Mouse (Mus musculus) urinary bladder, postnatal 4 days (tissue): ENCODE results near the gene Qpctl.
A peak's percentile ranks its signal among the peaks of the same experiment; 100 is the strongest.
"Not testable (repeated sequence)": the region's sequence is repeated elsewhere in the genome, so short reads cannot be mapped to it uniquely, and the experiment has no call there.

Experiments
- DNase-seq, 2 experiments: peaks; one replicate each; pipeline ENCODE4 v3.0.0; 2021 to 2022; ENCODE audit warnings: low spot score in 2 of 2

The Qpctl gene

GRCm38 (mm10) chr7:19164189-19164588 lies 15.1 kb upstream of the Qpctl start:
- DNase-seq, result no peak

DNA sequence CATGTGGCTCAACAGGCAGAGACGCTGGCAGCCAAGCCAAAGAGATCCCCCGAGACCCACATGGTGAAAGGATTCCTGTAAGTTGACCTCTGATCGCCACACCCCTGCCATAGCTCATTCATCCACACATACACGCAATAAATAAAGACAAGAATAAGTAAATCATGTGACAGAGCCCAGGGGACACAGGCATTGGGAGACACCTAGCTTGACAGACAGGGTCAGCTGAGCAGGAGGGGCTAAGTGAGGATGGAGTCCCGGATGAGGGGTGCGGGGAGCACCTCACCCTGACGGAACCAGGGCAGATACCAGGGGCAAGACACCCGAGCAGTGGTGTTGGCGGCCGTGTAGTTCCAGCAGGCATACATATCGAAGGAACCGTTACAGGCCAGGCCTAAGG lies 14.7 kb upstream of the Qpctl start:
- DNase-seq, result no peak

DNA sequence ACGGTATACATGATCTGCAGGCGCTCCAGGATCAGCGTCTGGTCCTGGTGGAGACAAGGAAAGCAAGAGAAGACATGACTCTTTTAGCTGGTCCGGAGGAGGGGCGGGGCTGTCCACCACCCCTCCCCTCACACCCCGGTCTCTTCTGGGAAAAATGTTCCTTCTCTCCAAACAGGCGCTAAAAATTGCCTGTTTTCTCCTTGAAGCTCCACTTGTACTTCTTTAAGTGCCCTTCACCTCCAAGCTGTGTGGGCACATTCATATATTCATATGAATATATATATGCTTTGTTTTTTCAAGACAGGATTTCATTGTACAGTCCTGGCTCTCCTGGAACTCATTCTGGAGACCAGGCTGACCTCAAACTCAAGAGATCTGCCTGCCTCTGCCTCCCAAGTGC lies 13.8 kb upstream of the Qpctl start:
- no peak for DNase-seq

DNA sequence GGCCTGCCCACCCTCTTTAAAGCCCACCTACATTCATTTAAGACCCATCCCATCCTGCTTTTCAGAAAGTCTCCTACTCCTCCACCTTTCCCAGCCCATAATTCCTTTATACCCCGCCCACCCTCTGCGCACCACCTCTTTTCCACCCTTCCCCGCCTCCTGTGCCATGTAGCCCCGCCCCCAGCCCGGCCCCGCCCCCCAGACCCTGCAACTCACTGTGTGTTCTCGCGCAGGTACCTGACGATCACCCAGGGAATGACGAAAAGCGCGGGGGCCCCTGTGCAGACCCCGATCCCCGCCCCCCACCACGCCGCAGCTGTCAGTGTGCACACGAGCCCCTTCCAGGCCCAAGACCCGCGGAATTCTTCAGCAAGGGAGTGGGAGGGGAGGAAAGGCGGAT lies 11.0 kb upstream of the Qpctl start:
- no peak for DNase-seq

DNA sequence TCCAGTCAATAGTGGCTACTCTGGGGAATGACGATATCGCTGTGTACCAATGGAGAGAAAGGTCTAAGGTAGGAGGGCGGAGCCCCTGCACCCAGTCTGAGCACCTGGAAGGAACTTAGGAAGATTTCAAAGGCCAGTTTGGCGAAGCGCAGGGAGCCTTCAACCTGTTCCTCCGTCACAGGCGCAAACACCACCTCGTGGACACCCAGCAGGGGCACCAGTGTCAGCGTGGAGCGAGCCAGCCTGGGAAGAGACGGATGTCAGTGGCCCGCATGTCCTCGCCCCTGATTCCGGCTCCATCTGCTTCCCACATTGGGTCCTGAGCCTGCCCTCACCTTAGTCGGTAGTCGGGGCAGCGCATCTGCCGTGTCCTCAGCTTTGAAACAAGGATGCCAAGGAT lies 10.3 kb upstream of the Qpctl start:
- DNase-seq, result no peak

DNA sequence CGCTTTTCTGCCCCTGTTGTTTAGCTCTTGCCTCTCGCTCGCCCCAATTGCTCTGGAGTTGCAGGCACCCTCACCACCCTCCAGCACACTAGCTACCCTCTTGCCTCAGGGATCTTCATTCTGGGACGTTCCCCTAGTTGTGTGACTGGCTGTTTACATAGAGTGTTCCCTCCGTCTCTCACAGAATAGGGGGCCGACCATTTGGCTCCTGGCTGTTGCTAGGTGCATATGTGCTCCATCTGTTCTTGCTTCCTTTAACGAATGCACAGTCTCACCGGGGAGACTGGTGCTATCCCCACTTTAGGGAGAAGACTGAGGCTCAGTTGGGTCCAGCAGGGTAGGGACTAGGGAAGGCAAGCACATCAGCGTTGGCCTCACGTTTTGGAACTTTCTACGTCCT lies 9.5 kb upstream of the Qpctl start:
- DNase-seq, result no peak

DNA sequence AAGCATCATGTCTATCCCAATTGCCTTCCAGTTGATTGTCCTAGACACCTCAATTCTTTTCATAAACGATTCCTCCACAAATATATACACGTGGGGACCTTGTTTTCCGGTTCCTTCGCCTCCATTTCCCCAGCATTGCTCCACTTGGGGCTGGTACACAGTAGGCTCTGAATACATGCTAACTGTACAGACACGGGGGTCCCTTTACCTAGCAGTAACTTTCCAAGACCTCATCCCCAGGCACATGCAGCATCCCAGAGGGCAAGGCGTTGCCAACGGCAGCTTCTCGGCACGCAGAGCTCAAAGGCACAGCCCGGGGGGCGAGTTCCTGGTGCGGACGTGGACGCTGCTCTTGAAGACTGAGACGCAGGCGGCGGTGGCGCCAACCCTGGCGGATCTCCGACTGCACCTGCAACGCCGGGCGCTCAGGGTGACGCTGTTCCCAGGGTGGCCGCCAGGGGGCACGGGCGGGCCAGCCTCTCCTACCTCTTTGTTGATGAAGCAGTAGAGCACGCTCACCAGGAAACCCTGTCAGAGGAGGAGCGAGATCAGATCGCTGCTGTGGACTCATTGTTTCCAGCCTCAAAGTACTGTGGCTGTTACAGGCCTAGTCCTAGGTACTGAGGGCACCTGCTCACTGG lies 8.2 kb upstream of the Qpctl start:
- peak; percentile 81 to 92 for DNase-seq

GRCm38 (mm10) chr7:19155825-19156475 lies 6.9 kb upstream of the Qpctl start:
- DNase-seq, result no peak

DNA sequence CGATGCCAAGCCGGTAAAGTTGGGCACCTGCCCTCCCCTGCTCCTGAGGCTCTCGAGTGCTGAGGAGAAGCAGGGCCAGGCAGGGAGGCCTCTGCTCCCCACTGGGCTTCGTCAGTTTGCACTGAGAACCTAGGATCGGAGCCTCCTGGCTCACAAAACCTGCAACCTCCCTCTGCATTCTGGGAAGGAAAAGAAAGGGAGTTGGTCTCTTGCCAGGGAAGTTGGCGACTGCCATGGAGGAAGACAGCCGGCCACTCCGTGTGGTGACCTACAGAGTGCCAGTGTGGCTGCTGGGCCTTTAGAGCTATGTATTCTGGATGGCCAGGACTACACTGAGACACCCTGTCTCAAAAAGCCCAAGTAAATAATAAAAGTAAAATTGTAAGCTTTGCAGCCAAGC lies 5.7 kb upstream of the Qpctl start:
- no peak for DNase-seq

DNA sequence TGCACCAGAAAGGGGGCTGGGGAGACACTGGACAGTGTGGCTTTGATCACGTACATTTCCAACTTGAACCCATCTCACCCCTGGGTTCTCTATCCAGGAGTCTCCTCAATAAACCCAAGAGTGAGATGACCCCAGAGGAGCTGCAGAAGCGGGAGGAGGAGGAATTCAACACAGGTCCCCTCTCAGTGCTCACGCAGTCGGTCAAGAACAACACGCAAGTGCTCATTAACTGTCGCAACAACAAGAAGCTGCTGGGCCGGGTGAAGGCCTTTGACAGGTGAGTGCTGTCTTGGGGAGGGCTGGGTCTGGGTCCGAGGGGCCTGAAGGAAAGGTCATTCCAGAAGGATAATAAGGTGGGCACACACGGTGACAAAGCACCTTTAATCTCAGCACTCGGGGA lies 2.0 kb upstream of the Qpctl start:
- not testable (repeated sequence) for DNase-seq

DNA sequence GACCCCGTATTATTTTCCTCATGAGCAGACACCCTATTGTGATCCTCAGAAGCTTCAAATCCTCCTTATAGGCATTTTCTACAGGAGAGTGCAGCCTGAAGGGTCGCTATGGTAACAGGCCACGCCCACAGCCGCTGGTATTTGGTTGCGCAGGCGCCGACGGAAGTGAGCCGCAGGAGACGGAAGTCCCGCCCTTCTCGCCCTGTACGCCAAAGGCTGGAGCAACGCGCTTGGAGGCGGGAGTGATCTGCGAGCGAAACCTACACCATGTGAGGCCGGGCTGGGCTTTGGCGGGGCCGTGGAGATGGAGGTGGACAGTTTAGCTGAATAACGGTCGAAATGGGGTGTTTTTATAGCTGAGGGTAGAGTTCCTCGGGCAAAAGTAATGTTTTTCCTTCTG lies 535 bp upstream of the Qpctl start, which contains the start of gene Snrpd2:
TSS of gene Snrpd2 (plus strand) at position 97 of the 400 bp plus-strand sequence.
- peak; percentile 92 to 98 for DNase-seq

GRCm38 (mm10) chr7:19148180-19148874 lies 764 bp downstream of the Qpctl start:
- no peak for DNase-seq

GRCm38 (mm10) chr7:19147497-19148045 lies 1.5 kb downstream of the Qpctl start:
- no peak for DNase-seq

DNA sequence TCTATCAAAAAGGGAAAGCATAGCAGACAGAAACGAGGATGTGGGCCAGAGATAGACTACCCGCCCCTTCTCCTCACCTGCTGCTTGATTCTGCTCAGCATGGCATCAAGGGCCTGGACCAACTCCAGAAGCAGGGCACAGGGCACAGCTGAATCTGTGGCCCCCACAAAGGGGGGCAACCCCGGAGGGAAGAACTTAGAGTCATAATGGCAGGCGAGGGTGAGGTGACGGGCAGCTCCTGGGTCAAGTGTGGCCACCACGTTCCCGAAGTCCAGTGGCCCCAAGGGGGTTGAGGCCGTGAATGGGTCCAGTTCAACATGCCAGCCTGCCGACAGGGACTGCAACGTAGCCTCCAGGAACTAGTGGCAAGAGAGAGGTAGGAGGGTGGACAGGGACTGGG lies 2.3 kb downstream of the Qpctl start:
- DNase-seq, result no peak

GRCm38 (mm10) chr7:19137380-19137779 lies 11.7 kb downstream of the Qpctl start:
- DNase-seq, result peak in 1 of 2 experiments; percentile 71

DNA sequence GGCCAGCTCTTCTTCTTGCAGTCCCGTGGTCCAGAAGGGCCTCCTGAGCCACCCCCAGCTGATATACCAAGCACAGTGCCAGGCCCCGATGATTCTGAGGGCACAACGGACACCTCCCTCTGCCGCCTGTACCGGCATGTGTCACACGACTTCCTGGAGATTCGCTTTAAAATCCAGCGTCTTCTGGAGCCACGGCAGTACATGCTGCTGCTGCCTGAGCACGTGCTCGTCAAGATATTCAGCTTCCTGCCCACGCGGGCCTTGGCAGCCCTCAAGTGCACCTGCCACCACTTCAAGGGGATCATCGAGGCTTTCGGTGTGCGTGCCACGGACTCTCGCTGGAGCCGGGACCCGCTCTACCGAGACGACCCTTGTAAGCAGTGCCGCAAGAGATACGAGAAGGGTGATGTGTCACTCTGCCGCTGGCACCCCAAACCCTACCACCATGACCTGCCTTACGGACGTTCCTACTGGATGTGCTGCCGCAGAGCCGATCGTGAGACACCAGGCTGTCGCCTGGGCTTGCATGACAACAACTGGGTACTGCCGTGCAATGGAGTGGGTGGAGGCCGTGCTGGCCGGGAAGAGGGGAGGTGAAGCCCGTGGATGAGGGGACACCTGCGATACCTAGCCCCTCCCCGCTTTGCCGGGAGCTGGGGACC lies 12.3 kb downstream of the Qpctl start:
- DNase-seq, result no peak

GRCm38 (mm10) chr7:19136168-19136567 lies 12.9 kb downstream of the Qpctl start:
- no peak for DNase-seq

DNA sequence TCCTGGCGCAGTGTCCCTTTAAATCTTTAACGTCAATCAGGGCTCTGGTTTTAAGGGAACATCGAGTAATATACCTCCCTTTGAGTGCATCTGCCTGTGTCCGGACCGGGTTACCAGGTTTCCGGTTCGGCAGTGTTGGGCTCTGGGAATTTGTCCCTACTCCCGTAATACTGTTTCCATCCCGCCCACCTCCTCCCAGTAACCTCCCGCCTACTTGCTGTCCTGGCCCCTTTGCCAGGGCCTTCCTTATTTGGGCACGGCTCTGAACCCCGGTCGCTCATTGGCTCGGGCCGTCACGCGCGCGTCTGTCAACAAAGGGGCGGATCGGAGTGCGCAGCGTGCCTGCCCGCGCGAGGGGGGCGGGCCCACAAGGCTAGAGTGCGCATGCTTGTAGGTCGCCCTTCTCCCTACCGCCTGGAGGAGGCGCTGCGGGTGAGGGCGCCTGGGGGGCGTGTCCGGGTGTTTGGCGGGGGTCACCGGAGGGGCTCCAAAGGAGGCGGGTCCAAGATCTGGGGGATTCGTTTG lies 17.7 kb downstream of the Qpctl start:
- DNase-seq, result peak; percentile 98 to 99

- DNase-seq, result no peak
Measured at GRCm38 (mm10) chr7:19130657-19131056, 18.4 kb downstream of the Qpctl start.

DNA sequence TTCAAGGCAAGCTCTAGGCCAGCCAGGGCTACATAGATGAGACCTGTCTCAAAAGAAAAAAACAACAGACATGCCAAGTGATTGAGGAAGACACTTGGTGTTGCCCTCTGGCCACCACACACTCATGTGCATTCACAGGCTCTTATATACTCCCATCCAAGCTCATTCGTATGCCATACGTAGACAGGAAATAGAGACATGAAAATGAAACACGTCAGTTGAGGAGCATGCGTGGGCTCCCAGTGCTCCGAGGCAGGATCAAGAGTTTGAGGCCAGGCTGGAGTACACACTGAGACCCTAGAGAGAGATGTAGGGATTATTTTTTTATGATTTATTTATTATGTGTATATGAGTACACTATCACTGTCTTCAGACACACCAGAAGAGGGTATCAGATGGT lies 19.7 kb downstream of the Qpctl start:
- no peak for DNase-seq

GRCm38 (mm10) chr7:19127744-19128143 lies 21.3 kb downstream of the Qpctl start:
- DNase-seq, result no peak

DNA sequence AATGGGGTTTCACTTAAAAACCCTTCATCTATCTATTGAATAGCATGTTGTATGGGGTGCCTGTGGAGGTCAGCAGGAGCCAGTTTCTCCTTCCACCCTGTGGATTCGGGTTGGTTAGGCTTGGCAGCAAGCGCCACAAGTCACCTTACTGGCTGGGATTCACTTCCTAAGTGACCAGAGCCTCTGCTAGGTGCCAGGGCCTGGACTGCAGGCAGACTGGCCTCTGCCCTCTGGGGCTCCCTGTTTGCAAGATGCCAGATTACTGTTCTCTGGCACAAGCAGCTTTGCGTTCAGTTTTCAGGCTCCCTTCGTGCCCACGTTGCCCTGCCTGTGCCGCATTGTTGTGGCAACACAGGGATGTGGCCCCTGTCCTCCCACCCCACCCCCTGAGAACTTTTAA lies 24.4 kb downstream of the Qpctl start:
- DNase-seq, result no peak
